Mouse (Mus musculus) testis, adult 2 months (tissue): ENCODE data around the gene Zfp646.

Experiments used
- CTCF ChIP-seq: fragments of 200-500 bp; IDR thresholded peaks from 2 replicates; pipeline ENCODE4 v1.5.1; 2012; ENCODE audit warnings: low read depth, mild to moderate bottlenecking, inconsistent platforms, low read length, moderate library complexity; ENCODE audit not compliant: control insufficient read depth, insufficient read depth, insufficient replicate concordance
- POLR2A ChIP-seq: fragments of 200-500 bp; IDR thresholded peaks from 2 replicates; pipeline ENCODE4 v1.6.1; 2012; ENCODE audit warnings: low read depth, mild to moderate bottlenecking, inconsistent platforms, low read length, moderate library complexity; ENCODE audit not compliant: control insufficient read depth

DNA sequence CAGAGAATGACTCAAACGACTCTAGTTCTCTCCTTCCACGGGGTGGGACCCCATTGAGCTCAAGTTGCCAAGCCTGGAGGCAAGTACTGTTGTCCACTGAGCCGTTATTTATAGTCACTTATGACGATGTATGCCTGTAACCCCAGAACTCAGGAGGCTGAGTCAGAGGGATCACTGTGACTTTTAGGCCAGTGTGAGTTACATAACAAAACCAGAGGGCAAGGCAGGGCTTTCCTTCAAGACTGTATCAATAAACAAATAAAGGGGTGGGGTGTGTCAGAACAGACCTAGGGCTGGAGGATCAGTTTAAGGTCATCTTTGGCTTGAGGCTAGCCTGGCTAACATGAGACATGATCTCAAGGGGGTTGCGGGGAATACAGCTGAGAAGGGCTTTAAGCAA, 25.1 kb upstream of the Zfp646 start:
- TF ChIP-seq CTCF (no peak), POLR2A (no peak)
